In the genomic region with DNA sequence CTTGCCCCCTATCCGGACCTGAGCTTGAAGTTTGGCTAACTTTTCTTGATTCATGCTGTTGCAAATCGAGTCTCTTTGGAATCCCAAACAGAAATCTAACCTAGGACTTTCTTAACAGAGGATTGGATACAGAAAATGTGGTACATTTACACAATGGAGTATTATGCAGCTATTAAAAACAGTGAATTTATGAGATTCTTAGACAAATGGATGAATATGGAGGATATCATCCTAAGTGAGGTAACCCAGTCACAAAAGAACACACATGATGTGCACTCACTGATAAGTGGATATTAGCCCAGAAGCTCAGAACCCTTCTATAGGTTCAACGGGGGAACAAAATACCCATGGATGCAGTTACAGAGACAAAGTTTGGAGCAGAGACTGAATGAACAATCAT, we compare ENCODE assay signal across 8 mouse cellular contexts. TPM values are rescaled to one million over a fixed set of nuclear protein-coding genes. Genes with fewer than 3 reads are reported as not detected.
DNase-seq lines count a peak whose midpoint lies in the region; ATAC-seq and TF ChIP-seq lines count a peak whose summit lies in the region.
"Not testable (repeated sequence)": the region's sequence is repeated elsewhere in the genome, so short reads cannot be mapped to it uniquely, and the experiment has no call there.

Gene Gm20075 (minus strand): TSS at position 101 of the 400 bp plus-strand sequence.

- H3K27me3 ChIP-seq in forebrain, embryonic 13.5 days; heart, embryonic 14.5 days (ENCODE audit: control insufficient read depth, insufficient read depth, low read length); hindbrain, embryonic 15.5 days; limb, embryonic 12.5 days; midbrain, embryonic 16.5 days (ENCODE audit: control insufficient read depth, insufficient read depth, low read depth, low read length): not testable (repeated sequence)

- H3K9me3 ChIP-seq in forebrain, embryonic 13.5 days (replicated peaks); heart, embryonic 14.5 days (ENCODE audit: control insufficient read depth, low read length); hindbrain, embryonic 15.5 days; limb, embryonic 12.5 days; midbrain, embryonic 16.5 days (replicated peaks; ENCODE audit: control insufficient read depth, low read length, poor library complexity, severe bottlenecking): not testable (repeated sequence)

- not testable (repeated sequence) for TF ChIP-seq CTCF in bone marrow, adult 2 months (IDR thresholded peaks at IDR 0.05; ENCODE audit: control insufficient read depth, insufficient read depth, low read length)

- not testable (repeated sequence) for H3K4me2 ChIP-seq in forebrain, embryonic 13.5 days; heart, embryonic 14.5 days (ENCODE audit: low read length); hindbrain, embryonic 15.5 days; limb, embryonic 12.5 days; midbrain, embryonic 16.5 days (ENCODE audit: low read length)

- TF ChIP-seq POLR2A in bone marrow, adult 2 months (IDR thresholded peaks at IDR 0.05; ENCODE audit: borderline replicate concordance, control insufficient read depth, low read depth, low read length) = not testable (repeated sequence)

- H3K36me3 ChIP-seq in forebrain, embryonic 13.5 days (ENCODE audit: poor library complexity, severe bottlenecking); heart, embryonic 14.5 days (ENCODE audit: control insufficient read depth, insufficient read depth, low read length); hindbrain, embryonic 15.5 days; limb, embryonic 12.5 days; midbrain, embryonic 16.5 days (ENCODE audit: control insufficient read depth, insufficient read depth, low read length): not testable (repeated sequence)

- H3K27ac ChIP-seq in bone marrow, adult 2 months (ENCODE audit: control insufficient read depth, insufficient read depth, low read depth, low read length, poor library complexity); forebrain, embryonic 13.5 days; heart, embryonic 14.5 days (replicated peaks in 1 of 2; ENCODE audit: control insufficient read depth in 1 of 2, insufficient read depth in 1 of 2, low read depth in 2 of 2, low read length in 2 of 2); hindbrain, embryonic 15.5 days (replicated peaks); limb, embryonic 12.5 days; midbrain, embryonic 16.5 days (ENCODE audit: low read length): not testable (repeated sequence)

- H3K4me3 ChIP-seq in bone marrow, adult 2 months (replicated peaks; ENCODE audit: control insufficient read depth, low read depth, low read length); forebrain, embryonic 13.5 days; heart, embryonic 14.5 days (ENCODE audit: control insufficient read depth in 1 of 2, insufficient read depth in 1 of 2, low read depth in 1 of 2, low read length in 2 of 2); hindbrain, embryonic 15.5 days; limb, embryonic 12.5 days (replicated peaks); midbrain, embryonic 16.5 days (ENCODE audit: low read depth, low read length): not testable (repeated sequence)

- H3K4me1 ChIP-seq in bone marrow, adult 2 months (ENCODE audit: control insufficient read depth, insufficient read depth, low read length); forebrain, embryonic 13.5 days; heart, embryonic 14.5 days (ENCODE audit: control insufficient read depth in 2 of 2, insufficient read depth in 2 of 2, low read length in 2 of 2); hindbrain, embryonic 15.5 days (replicated peaks); limb, embryonic 12.5 days (replicated peaks); midbrain, embryonic 16.5 days (ENCODE audit: control insufficient read depth, insufficient read depth, low read length): not testable (repeated sequence)

- not testable (repeated sequence) for DNase-seq in layer of hippocampus, postnatal 10 days (ENCODE audit: low spot score in 2 of 2)

- 74% methylated on average over 3 of the region's 3 CpGs for WGBS in bone marrow, adult 2 months
- WGBS in forebrain, embryonic 13.5 days = 90% methylated on average over 3 of the region's 3 CpGs
- WGBS in heart, embryonic 14.5 days = 75% methylated on average over 3 of the region's 3 CpGs
- 90% methylated on average over 3 of the region's 3 CpGs for WGBS in hindbrain, embryonic 15.5 days
- WGBS in limb, embryonic 12.5 days = 87% methylated on average over 3 of the region's 3 CpGs
- WGBS in midbrain, embryonic 16.5 days = 90% methylated on average over 3 of the region's 3 CpGs

- H3K9ac ChIP-seq in forebrain, embryonic 13.5 days; heart, embryonic 14.5 days (ENCODE audit: low read length); hindbrain, embryonic 15.5 days; limb, embryonic 12.5 days (replicated peaks); midbrain, embryonic 16.5 days (ENCODE audit: low read depth, low read length): not testable (repeated sequence)

- ATAC-seq in CD4-positive, CD25-positive, alpha-beta regulatory T cell, adult 4 months; forebrain, embryonic 13.5 days; heart, embryonic 14.5 days (ENCODE audit: insufficient number of reproducible peaks, insufficient read depth, low FRiP score, low read depth); hindbrain, embryonic 15.5 days (ENCODE audit: low FRiP score, low read depth); limb, embryonic 12.5 days (ENCODE audit: insufficient number of reproducible peaks, insufficient read depth, low FRiP score, low TSS enrichment, low read depth); midbrain, embryonic 16.5 days: not testable (repeated sequence)

RNA-seq across cellular contexts. Expression of gene Gm20075, which starts in this region (rescaled TPM):
- polyA plus RNA-seq in CD4-positive, CD25-positive, alpha-beta regulatory T cell, adult 4 months (2017; shearing (Covaris generic)) = 10 to 100 TPM; 11.9 to 17.0 TPM
- polyA plus RNA-seq in bone marrow, adult 2 months (2011; ENCODE audit: insufficient read depth, insufficient read length, low replicate concordance, missing spikeins) = 5.6 and 11.0 TPM in 2 replicates
- polyA plus RNA-seq in forebrain, embryonic 13.5 days (2015; fragmentation: Nextera tagmentation; extraction: Ambion mirVana) = 37.8 and 41.2 TPM in 2 replicates
- 33.5 and 37.2 TPM in 2 replicates for polyA plus RNA-seq in heart, embryonic 14.5 days (2014; fragmentation: Nextera tagmentation; extraction: Ambion mirVana)
- polyA plus RNA-seq in hindbrain, embryonic 15.5 days (2015; fragmentation: Nextera tagmentation; extraction: Ambion mirVana) = 24.3 and 25.1 TPM in 2 replicates
- 10 to 100 TPM; 27.7 to 29.7 TPM for total RNA-seq in layer of hippocampus, postnatal 10 days (2021)
- polyA plus RNA-seq in limb, embryonic 12.5 days (2016; fragmentation: Nextera tagmentation; extraction: Ambion mirVana) = 28.1 and 34.0 TPM in 2 replicates
- polyA plus RNA-seq in midbrain, embryonic 16.5 days (2015; fragmentation: Nextera tagmentation; extraction: Ambion mirVana) = 19.9 and 21.2 TPM in 2 replicates
